Mouse (Mus musculus): ENCODE data around the gene Rnf227.
A peak's percentile ranks its signal among the peaks of the same experiment; 100 is the strongest.

The Rnf227 gene

DNA sequence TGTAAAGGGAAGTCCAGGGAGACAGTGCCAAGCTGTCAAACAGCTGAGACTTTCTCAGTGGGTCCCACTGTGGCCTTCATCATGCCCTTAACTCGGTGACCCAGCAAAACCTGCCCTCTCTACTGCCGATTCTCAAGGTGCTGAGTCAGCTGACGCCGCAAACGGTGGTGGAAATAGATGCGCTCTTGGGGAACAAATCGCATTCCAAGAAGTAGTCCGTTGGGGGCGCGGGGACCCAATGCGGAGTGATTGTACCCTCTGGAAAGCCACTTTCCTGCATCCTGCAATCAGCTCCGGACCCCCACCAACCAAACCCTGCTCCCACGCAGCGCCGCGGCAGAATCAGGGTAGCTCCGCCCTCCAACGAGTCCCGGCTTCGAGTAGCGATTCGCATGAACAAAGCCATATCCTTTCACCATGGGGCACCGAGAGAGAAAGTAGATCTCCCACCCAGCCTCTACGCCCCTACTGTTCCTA lies 8.3 kb upstream of the Rnf227 start:
- DNase-seq: peak; percentile 78

DNA sequence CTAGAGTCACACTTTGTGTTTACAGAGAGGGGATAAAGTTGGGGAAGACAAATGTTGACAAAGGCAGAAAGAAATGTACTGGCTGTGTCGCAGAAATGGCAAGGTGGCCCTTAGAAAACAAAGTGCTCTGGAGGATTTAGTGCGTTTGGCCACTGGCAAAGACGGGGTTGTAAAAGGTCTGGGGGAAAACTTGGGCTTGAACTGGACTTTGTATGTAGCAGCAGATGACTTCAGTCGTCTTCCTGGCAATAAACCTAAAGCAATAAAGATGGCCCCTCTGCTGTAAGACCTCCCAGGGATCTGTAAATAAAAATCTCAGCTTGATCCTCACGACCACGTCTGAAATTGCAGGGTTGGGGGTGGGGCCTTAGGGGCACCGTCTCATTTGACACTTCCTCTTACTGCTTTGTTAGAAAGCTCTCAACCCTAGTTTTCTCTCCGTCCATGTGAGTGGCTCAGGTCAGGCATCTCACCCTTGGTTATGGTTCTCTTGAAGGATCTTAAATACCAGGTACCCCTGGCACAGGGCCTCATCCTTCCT lies 7.5 kb upstream of the Rnf227 start:
- no peak for DNase-seq

DNA sequence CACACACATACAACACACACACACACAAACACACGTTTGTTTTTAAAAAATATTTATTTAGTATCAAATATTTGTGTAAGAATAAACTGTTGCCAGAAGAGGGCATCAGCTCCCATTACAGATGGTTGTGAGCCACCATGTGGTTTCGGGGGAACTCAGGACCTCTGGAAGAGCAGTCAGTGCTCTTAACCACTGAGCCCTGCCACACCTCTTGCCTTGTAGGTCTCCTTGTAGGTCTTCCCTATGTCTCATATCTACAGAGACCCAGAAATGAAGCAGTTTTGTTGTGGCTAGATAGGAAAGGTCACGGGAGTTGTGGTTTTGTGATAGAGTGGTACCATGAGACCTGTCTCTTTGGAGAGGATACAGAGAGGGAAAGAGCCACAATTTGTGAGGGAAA lies 6.3 kb upstream of the Rnf227 start:
- no peak for DNase-seq

DNA sequence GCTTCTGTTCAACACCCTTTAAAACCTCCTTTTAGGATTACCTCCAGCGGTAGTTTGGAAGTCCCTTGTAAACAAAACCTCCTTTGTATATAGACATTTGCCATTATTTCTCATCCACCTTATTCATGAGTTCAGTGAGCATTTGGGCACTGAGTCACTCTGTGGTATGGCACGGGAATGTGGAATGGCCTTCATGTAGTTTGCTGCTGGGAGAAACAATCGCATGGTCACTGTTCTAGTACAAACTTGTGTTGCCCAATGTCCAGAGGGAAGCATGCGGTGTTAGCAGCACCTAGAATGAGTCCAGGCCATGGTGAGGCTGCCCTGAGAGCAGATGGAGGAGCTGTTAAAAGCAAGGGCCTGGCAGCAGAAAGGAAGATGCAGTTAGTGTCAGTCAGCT lies 5.5 kb upstream of the Rnf227 start:
- DNase-seq: no peak

DNA sequence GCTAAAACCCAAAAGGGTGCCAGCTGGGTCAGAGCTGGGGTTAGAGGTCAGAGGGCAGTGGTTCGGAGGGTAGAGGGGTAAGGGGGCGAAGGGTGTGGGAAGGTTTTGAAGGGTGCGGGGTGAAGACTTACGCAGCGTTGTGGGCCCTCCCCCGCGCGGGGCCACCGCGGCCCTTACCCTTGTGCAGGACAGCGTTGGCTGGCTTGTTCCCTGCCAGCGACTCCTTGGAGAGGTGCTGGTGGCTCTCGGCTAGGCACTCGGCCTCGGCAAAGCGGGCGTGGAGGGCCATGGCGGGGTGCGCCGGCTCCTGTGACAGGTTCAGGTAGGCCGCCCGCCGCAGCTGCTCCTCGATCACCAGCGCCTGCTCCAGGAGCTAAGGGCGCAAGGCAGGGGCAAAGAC lies 6.2 kb downstream of the Rnf227 start:
- DNase-seq: no peak

DNA sequence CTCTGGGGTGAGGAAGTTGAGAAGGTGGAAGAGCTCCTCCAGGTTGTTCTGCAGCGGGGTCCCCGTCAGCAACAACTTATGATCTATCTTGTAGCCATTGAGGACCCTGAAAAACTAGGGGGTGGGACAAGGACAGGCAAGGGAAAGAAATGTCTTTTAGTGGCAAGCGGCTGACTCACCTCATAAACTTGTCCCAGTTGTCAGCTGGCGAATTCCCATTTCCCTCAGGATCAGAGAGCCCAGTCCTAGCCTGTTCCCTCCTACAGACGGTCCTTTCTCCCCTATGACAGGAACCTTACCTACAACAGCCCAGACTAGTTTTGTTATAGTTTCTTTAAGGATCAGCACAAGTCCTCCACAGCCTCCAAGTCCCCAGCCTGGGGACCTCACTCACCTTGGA lies 16.3 kb downstream of the Rnf227 start:
- DNase-seq: no peak

DNA sequence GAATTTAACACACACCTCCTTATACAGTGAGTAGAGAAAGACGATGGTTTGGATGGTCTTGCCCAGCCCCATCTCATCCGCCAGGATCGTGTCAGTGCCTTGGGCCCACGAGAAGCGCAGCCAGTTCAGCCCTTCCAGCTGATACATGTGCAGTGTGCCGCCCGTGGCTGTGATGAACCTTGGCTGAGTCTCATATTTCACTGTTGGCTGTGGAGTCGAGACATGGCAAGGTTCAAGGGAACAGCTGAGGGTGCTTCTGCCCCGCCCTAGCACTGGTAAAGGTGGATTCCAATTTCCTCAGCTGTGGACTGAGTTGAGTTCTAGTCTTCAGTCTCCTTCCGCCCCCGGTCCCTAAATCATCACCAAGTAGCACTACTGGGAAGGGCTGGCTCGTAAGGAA lies 17.4 kb downstream of the Rnf227 start:
- no peak for DNase-seq

DNA sequence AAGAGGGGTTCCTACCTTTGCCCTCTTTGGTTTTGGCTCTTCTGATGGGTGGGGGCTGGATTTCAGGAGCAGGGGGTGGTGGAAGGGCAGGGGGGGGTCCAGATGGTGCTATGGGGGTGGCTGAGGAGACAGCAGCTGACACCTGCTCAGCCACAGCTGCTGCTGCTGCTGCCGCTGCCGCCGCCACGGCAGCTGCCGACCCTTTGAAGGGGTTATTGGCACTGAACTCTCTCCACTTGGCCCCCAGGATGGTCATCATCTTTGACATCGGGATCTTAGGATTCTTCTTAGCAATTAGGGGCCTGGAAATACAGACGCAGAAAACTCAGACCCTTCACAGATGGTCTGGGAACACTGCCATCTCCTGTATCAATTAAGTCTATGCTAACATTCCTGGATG lies 21.8 kb downstream of the Rnf227 start:
- DNase-seq: no peak

DNA sequence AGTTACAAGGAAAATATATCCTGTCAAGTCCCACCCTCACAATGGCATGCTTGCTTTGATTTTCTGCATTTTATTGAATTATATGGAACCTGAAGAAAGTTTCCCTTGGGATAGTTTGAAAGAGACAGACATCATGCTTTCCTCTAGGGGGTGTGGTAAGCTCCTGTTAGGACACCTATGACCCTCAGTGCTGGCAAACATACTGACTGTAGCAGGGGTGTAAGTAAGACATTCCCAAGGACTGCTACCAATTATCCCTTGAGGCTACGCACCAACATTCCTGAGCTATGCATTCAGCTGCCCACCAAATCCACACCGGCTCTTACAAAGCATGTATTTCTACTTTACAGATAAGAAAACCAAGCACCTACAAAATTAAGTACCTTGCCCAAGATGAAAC lies 22.2 kb downstream of the Rnf227 start:
- DNase-seq: no peak

DNA sequence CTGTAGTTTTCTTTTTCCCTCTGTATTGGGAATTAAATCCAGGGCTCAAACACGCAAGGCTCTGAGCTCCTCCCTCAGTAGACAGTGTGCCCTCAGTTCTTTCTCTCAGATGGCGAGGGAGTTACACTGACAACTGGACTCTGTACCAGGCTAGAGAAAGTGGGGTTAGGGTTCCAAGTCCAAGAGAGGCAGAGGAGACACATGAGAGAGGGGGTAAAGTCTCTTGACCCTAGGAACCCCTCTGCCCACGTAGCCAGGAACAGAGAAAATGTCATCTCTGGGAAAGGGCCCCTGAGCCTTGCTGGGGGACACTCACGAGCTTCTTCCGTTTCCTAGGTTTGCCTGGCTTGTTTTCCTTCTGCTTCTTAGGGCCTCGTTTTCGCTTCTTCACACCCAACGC lies 24.1 kb downstream of the Rnf227 start:
- no peak for DNase-seq

DNA sequence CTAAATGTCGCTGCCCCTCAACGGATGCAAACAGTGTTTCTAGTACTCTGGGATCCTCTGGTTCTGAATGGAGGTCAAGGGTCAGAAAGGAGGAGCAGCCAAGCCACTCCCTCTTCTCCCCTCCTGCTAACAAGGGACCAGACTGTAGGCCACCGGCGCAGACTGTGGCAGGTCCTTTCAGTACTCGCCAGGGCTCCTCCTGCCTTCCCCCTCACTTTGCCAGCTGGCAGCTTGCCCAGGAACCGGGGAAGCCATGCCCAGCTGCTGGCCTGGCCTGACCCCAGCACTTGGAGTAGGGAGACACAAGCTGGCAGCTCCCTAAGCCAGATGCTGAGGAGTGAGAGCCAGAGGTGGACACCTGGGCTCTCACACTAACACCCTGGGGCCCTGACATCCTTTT lies 24.6 kb downstream of the Rnf227 start:
- peak; percentile 87 for DNase-seq

DNA sequence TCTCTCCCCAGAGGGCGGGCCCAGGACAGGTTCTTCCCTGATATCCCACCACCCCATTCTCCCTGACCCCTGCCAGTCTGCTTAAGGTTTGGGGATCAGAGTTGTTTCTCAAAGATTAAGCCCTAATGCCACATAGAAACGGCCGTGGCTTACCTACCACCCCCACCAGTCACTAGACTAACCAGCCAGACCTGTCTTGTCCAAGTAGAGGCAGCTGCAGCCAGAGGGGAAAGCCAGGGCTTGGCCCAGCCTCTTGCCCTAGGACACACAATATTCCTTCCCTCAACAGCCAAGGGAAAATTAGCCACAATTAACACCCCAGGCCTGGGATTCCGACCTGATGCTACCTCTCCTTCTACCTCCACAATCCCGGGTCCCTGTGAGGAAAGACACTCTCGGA lies 25.5 kb downstream of the Rnf227 start:
- no peak for DNase-seq

DNA sequence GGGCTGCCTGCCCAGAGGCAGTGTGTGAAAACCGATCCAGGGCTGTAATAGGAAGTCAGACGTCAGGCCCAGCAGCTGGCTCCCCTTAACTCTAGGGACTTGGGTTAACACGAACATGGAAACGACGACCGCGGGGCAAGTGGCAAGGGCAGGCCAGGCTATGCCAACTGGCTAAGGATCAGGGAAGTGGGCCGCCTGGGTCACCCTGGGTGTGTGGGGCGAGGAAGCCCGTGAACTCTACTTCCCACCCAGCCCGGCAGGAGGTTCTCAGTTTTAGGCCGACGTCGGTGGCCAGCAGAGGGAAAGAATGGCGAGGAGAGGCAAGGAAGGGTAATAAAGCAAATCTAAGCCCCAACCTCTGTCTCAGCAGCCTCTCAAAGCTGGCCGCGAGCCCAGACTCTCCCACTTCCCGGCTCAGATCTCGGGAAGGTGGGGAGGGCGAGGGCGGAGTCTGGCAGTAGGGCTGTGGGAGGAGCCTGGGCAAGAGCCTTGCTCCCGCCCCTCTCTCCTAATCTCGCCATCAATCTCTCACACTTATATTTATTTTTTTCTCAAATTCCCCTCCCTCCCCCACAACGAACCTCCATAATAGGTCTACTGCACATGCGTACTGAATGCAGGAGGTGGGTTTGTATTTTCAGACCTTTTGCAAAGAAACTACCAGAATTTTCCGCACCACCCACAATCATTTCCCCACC lies 26.0 kb downstream of the Rnf227 start:
- peak; percentile 77 for DNase-seq

DNA sequence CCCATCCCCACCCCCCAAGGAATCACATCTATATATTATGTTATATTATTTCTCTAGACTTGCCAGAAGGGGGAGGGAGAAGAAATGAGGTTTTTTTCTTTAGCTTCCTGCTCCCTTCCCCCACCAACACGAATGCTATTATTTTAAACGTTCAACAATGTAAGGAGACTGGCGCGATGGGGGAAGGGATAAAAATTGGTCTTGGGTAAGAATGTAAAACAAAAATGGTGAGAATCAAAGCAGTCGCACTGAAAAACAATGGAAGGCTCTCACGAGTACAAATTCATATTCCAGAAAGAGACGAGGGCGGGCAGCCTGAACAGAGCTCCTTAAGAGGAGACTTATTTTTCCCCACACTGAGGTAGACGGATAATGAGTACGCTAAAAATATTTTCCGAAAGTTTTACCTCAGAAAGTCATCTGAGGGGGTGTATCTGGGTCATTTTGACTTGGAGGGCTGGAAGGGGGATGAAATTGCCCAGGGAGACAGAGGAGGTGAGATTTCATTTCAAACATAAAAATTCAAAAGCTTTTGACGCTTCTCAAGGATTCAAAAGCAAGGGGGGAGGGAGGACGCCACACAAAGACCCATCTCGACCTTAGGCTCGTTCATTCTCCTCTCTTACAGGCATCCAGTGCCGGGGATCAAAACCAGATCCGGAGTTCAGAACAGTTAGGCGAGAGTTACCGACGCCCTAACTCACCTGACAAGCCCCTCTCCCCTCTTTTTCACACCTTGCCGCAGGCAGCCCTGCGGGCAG lies 26.8 kb downstream of the Rnf227 start:
- DNase-seq: peak; percentile 29

DNA sequence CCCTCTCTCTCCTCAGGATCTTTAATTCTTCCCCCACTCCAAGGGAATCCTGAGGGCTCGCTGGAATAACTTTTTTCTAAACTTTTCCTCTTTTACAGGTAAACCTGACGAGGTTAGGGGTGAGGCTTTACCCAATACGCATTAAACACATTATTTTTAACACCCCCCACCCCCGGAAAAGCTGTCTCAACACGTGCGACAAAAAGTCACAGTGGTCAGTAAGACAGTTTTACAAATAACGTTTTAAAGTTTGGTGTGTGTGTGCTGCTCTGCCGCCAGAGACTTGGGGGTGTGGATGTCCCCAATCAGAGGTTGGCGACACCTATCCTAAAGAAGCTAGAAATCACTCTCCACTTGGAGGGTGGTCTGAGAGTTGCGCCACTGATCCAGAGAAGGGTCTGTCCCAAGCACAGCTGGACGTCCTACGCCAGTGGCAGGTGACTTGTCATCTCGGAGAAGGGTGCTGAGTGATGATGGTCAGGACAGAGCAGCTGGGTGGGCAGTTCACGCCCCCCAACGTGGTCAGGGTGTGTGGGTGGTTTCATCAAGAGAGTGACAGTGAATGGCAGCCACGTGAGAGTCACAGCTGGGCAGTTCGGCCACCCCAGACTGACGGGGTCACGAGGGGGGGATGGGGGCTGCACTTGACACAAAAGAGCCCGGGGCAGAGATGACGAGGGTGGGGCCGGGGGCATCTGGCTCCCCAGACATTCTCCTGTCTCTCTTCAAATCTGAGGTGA lies 27.5 kb downstream of the Rnf227 start:
- DNase-seq: peak; percentile 35

DNA sequence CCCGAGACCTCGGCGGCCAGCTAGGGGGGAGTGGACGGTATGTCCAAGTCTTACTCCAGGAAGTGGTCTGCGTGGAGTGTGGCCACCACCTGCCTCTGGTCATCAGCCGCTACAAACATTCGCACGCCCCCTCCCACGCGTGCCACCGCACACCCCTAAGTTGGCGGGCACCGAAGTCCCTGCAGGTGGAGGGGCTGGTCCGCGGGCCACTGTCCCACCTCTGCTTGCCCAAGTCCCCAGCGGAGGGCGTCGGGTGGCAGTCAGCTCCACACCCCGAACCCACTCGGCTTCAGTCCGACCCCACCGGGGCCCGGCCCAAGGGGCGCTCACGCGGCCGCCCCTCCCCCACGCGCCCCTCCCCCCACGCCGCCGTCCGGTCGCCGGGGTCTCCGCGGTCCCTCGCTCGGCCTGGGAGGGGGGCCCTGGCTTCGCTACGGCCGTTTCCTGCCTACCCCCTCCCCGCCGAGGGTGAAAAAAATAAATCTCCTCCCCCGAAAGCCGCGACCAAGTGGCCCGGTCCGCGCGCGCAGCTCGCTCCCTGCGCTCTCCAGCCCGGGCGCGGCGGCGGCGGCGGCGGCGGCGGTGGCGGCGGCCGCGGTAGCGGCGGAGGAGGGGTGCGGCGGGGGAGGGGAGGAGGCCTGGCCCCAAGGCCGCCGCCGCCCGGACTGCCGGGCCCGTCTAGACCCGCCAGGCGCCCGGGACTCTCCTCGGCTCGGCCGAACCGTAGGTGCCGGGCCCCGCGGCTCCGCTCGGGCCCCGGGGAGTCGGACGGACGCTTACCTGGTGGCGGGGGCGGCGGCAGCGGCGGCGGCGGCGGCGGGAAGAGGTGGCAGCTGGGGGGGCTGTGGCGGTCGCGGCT lies 28.3 kb downstream of the Rnf227 start:
- peak; percentile 50 for DNase-seq

DNA sequence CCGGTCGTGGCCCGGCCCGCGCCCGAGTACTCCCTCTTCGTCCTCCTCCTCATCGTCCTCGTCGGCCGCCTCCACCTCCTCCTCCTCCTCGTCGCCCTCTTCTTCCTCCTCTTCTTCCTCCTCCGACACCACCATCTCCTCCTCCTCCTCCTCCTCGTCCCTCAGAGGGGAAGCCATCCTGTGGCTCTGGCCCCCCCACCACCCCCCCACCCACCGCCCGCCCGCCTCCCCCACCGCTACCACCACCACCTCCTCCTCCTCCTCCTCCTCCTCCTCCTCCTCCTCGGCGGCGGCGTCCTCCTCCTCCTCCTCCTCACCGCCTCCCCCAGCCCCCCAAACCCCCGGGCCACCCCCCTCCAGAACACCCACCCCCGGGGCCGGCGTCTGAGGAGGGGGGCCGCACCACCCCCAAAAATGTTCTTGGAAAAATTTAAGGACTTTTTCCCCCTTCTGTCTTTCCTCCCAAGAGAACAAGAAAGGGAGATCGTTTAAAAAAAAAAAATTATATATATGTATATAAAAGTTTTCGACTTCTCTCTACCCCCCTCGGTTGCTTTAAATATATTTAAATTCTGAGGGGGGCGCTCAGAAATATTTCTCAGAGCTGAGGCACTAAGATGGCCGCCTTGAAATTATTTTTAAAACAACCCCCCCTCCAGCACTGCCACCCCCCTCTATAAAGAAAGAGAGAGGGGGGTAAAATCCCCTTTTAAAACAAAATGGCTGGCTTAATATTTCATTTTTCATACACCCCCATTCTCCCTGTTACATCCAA lies 29.1 kb downstream of the Rnf227 start, which contains the start of gene Chd3:
TSS of gene Chd3 (minus strand) at position 192 of the 775 bp plus-strand sequence.
- DNase-seq: no peak

DNA sequence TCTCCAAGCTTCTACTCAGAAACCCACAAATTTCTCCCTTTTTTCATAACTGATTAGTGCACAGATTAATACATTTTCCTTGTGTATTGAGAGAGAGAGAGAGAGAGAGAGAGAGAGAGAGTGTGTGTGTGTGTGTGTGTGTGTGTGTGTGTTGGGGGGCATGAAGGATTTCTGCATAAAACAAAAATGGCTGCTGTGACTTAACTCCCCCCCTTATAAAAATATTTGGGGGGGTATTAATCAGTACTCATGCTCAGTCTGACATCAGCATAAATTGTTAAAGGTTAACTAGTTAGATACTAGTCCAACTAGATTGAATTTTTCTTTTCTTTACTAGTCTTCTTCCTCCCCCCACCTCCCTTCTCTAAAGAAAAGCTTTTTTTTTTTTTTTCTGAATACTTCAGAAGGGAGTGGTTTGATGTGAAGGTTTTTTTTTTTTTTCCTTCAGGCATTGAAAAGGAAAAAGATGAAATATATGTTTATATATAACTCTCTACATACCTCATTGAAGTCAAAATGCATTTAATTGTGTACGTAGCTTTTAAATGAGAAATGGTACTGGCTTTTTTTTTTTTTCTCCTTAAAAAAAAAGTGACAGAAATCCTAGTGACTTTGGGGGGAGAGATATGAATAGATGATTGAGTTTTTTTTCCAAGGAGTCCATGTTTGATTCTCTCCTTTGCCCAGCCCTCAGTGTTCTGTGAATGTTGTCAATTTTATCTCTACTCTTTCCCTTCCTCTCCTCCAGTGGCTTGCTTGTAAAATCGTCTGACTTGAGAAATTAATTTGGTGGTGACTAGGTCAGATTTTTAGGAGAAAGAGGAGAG lies 29.9 kb downstream of the Rnf227 start:
- DNase-seq: no peak

DNA sequence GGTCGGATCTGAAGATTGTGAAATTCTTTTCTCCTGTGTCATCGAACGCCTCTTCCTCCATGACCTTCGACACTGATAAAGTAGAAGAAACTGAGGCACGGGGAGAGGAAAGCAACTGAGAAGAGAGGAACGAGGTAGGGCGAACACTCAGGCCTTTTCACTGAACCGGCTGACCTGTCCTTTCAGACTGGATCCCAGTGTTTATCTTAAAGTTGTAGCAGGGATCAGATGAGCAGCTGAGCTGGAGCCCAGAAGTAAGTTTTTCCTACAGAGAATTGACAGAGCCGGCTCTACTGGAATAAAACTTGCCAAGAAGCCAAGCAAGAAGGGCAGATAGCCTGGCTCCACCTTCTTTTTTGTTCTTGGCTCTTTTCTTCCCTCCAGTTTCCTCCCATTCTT lies 30.6 kb downstream of the Rnf227 start:
- no peak for DNase-seq

DNA sequence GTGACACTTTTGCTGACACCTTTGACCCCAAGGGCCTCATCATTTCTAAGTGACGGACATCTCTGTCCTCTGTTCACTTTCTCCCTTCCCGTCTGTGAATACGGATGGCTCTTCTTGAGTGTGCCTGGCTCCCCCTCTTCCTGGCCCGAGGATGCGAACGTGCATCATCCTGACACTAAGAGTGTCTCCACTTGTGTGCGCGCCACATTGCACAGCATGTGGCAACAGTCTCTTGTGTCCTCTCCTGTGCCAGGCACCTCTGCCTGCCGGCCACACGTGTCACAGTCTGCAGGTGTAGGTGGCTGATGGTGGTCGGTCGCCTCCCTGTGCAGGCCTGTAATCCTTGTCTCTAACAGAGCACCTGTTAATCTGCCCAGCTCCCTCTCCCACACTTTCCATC lies 31.3 kb downstream of the Rnf227 start:
- DNase-seq: no peak

Measured in cerebellum, adult 8-10 months (tissue).